Mouse (Mus musculus) monocyte, adult 5-6 weeks (primary cell): ENCODE measurements around the gene Zbtb20. TPM values are rescaled to one million over a fixed set of nuclear protein-coding genes. Genes with fewer than 3 reads are reported as not detected.

Experiments
- ATAC-seq: fragments of 153-309, 156-312 bp; replicated peaks from 2 replicates; pipeline ENCODE4 v1.8.0; 2017; ENCODE audit warnings: mild to moderate bottlenecking; ENCODE audit not compliant: low TSS enrichment, insufficient number of reproducible peaks, severe bottlenecking, poor library complexity, low FRiP score
- total RNA-seq: library from RNA; stranded (forward); fragments of 200-1000, 200-491, 200-594 nt; gene quantifications from 3 replicates; pipeline ENCODE4 v1.2.3, GENCODE M21; 2017

The Zbtb20 gene
- total RNA-seq, result 9.1 to 77.6 TPM (median 22.8 TPM) in 3 replicates

DNA sequence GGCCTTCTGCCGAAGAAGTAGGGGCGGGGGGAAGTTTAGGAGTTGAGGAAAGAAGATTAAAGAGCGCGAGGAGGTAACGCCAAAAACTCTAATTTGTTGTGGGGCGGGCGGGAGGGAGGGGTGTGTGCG lies at the start of gene Zbtb20:
TSS of gene Zbtb20 (plus strand) at position 30 of the 129 bp plus-strand sequence.
- no peak for ATAC-seq

DNA sequence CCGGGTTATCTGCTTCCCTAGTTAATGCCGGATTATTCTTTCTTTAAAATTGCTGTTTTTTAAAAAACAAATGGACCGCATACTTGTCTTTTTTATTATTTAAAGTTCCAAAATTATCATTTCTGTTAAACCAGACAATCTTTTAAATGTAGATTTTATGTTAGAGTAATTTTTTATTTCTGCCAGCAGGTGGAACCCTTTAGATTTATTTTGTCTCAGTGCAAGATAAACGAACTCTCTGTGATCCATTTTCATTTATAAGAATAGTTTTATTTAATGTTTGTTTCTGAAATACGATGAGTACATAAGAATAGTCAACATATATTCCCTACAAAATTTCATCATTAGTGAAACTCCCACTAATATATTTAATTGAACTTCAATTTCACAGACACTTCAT lies 39.7 kb upstream of the Zbtb20 start:
- ATAC-seq, result no peak

GRCm38 (mm10) chr16:42836404-42837120 lies 39.1 kb upstream of the Zbtb20 start:
- ATAC-seq, result no peak

DNA sequence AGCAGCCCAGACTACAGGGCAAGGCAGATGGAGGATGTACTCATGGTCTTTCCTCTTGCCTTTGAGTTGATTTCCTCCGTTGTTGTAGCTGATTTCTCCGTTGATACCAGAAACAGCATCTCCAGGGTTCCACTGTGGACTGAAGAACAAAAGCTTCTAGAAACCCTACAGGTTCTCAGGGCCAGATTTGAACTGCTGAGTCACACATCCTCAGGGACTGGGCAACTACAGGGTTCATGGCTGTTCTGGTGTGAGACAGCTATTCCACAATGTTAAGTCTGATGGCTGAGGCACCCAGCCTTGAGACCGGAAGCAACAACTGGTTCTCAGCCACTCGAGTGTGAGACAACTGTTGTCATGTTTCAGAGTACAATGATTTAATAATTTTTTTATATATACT lies 37.5 kb upstream of the Zbtb20 start:
- no peak for ATAC-seq

DNA sequence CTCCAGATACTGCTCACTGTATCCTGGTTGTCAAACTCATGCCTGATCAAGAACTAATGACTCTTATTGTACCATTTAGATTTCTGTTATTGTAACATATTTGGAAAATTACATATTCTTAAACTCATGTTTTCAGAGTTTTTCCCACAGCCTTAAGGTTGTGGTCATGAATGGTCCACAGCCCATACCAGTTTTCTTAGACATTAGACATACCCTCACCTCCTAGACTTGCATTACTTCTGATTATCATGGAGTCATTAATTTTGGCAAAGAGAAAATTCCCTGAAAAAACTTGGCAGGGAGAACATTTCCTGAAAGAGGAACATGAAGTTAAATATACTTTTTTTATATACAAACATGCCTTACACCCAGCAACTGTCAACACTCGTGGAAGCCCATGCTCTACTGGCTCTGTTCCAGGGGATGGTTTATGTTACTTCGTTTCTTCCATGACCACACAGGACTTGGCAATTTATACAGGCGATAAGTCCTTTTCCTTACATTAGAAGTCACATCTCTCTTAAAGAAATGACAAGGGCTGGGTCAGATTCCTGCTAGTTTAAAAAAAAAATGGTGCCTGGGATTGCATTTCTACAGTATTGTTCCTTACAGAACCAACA lies 18.0 kb upstream of the Zbtb20 start:
- no peak for ATAC-seq

DNA sequence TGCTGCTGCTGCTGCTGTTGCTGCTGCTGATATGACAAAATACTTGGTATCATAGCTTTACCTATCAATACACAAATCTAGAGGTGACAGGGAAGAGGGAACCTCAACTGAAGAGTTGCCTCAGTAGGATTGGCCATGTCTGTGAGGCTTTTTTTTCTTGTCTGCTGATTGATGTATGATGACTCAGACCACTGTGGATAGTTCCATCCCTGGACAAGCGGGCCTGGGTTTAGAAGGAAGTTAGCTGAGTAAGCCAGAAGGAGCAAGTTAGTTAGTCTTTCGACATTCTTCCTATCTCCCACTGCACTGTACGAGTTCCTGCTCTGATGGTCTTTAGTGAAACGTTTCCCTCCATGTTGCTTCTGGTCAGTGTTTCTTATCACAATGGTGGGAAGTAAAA lies 16.4 kb upstream of the Zbtb20 start:
- no peak for ATAC-seq

- no peak for ATAC-seq
Measured at GRCm38 (mm10) chr16:42863231-42863630, 12.4 kb upstream of the Zbtb20 start.

- ATAC-seq, result no peak
Measured at GRCm38 (mm10) chr16:42866061-42866460, 9.6 kb upstream of the Zbtb20 start.

DNA sequence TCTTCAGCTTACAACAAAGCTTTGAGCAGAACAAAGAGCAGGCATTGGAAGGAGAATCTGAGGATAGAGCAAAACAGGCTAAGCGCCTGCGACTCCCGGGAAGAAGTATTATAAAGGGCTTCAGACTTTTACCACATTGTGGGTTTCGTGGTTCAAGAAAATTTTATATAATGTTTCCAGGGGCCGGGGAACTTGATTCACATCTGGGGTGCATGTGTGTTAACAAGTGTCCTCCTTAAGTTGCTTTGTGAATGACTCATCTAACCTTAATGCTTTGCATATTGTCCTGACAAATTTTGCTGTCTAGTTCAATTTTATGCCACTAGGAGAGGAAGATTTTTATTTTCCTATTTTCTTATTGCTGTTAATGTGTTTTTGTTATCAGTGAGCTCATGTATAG lies 3.6 kb upstream of the Zbtb20 start:
- no peak for ATAC-seq

DNA sequence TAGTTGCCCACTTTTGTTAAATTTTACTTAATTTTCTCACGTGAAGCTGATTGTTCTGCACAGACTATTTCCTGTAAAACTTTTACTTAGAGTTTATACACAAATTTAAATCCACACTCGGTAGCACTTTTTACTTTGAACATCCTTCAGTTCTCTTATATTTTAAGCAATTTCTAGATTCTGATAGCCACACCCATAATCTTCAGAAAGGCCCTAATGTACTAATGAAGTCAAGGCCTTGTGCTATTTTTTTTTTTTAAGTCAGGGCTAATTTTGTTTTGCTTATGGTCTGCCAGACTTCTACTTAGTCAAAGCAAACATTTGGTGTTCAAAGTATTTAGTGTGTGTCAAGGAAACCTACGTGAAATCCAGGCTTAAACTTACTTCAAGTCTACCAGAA lies 1.7 kb upstream of the Zbtb20 start:
- ATAC-seq, result no peak

DNA sequence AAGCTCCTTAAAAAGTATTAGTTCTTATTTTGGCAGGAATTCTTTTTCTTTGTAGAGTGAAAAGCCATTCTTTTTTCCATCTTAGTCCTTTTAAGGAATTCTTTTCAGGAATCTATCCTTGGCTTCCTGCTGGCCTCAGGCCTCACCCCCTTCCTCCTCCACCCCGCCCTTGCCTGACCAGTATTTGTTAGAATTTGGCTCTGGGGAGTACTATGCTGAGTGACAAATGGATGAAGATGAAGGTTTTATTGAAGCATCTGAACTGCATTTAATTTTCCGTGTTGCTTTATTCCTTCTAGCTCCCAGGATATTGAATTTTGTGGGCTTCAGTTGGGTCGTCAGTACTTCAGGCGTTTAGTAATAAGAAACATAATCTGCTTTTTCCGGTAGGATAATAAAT lies 1.2 kb upstream of the Zbtb20 start:
- no peak for ATAC-seq

DNA sequence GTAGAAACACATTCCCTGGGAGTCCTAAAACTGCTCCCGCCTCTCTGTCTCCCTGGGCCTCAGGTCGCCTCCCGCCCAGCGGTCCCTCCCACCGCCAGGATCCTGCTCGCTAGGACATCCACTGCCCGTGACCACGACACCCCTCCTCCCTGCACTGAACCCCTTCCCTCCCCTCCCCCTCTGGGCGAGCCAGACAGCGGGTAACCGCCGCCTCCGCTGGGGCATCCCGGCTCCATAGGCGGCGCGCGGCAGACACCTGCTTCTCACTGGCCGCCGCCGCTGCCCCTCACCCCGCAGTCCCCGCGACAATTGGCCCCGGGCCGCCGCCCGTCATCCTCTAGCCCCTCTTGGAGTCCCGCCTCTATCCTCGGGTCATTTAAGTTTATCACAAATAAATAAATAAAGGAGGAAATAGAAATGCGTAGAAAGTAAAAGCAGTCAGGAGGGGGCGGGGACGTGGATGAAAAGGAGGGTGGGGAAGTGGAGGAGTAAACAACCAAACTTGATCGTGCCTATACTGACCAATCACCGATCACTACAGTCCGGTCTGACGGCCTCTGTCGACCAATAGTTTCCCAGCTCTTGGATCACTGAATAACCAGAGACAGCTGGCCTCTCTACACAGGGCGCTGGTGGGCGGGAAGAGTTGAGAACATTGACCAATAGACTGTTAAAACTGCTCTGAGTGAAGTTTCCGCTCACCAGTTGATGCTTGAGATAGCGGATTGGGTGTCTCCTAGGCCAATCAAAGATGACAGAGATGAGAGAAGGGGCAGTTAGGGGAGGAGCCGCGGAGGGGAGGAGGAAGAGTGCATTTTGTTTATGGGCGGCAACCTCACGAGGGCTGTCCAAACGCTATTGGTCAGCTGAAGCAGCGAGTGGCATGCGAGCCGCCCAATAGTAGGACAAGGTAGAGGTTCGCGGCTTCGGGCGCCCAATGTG lies 500 bp upstream of the Zbtb20 start:
- ATAC-seq, result peak; percentile 94

GRCm38 (mm10) chr16:42876021-42877000 lies 630 bp downstream of the Zbtb20 start:
- no peak for ATAC-seq

GRCm38 (mm10) chr16:42880046-42880445 lies 4.4 kb downstream of the Zbtb20 start:
- no peak for ATAC-seq

- ATAC-seq, result no peak
Measured at GRCm38 (mm10) chr16:42885538-42885937, 9.9 kb downstream of the Zbtb20 start.

DNA sequence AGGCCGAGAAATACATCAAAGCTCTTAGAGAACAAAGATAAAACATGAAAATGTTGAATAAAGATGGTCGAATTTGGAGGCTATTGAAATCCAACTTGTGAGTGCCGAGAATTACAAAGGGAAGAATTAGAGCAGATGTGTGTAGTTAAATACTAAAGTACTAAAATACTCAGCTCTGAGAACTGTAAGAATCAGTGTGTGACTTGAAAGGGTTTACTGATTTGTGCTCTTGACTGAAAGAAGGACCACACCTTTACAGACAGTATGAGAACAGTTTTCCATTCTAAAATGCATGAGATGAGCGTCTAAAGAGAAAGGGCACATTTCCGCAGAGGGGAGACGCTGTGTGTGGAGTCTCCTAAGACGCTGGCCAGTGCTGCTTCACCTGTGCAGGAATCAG lies 10.3 kb downstream of the Zbtb20 start:
- no peak for ATAC-seq

GRCm38 (mm10) chr16:42897125-42897693 lies 21.5 kb downstream of the Zbtb20 start:
- peak; percentile 63; the same call in 1 of the 2 replicates for ATAC-seq

DNA sequence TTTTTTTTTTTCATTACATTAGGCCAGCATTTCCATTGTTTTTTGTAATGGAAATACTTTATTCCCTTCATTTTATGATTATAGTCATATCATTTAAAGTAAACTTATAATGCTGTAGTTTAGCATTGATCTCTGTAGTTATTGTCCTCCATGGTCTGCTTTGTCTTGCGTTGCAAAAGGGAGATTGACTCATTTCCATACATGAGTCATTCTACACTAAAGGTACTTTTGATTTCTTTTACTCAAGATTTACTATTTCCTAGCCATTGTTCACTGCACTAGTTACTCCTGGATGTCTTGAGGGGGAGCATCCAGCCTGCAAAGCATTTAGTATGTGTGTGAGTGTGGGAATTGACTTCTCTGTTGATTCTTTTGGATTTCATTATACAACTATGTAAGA lies 24.6 kb downstream of the Zbtb20 start:
- no peak for ATAC-seq

- peak; percentile 73 for ATAC-seq
Measured at GRCm38 (mm10) chr16:42907283-42907701, 31.6 kb downstream of the Zbtb20 start.
